Mouse (Mus musculus): ENCODE measurements around the gene Rheb.
A peak's percentile ranks its signal among the peaks of the same experiment; 100 is the strongest.
"Not testable (repeated sequence)": the region's sequence is repeated elsewhere in the genome, so short reads cannot be mapped to it uniquely, and the experiment has no call there.

Gene Rheb

GRCm38 (mm10) chr5:24842274-24843102 lies at the start of gene Rheb:
Gene Rheb, minus strand, starts transcription at chr5:24842624.
- peak; percentile 100 for DNase-seq

GRCm38 (mm10) chr5:24889860-24890259 lies 47.4 kb upstream of the Rheb start:
- DNase-seq = no peak

GRCm38 (mm10) chr5:24888874-24889591 lies 46.6 kb upstream of the Rheb start:
- DNase-seq = peak in 1 of 2 experiments; percentile 18

- no peak for DNase-seq
These were observed 44.8 kb upstream of the Rheb start for GRCm38 (mm10) chr5:24887271-24887670.

GRCm38 (mm10) chr5:24878713-24879112 lies 36.3 kb upstream of the Rheb start:
- no peak for DNase-seq

- DNase-seq = peak; percentile 48
These were observed 35.6 kb upstream of the Rheb start for GRCm38 (mm10) chr5:24877836-24878624.

GRCm38 (mm10) chr5:24876653-24877052 lies 34.2 kb upstream of the Rheb start:
- no peak for DNase-seq

- DNase-seq = peak; percentile 97 to 98
These were observed 31.7 kb upstream of the Rheb start for GRCm38 (mm10) chr5:24874111-24874510.

GRCm38 (mm10) chr5:24873221-24873620 lies 30.8 kb upstream of the Rheb start:
- no peak for DNase-seq

- DNase-seq = no peak
These were observed 28.9 kb upstream of the Rheb start for GRCm38 (mm10) chr5:24871276-24871675.

- peak; percentile 30 to 36 for DNase-seq
These were observed 27.4 kb upstream of the Rheb start for GRCm38 (mm10) chr5:24869796-24870289.

- no peak for DNase-seq
These were observed 21.4 kb upstream of the Rheb start for GRCm38 (mm10) chr5:24863804-24864203.

- DNase-seq = peak in 1 of 2 experiments; percentile 38
These were observed 19.1 kb upstream of the Rheb start for GRCm38 (mm10) chr5:24861449-24861930.

GRCm38 (mm10) chr5:24860635-24861448 lies 18.4 kb upstream of the Rheb start:
- peak; percentile 93 to 94 for DNase-seq

GRCm38 (mm10) chr5:24859771-24860540 lies 17.5 kb upstream of the Rheb start:
- no peak for DNase-seq

- no peak for DNase-seq
These were observed 12.6 kb upstream of the Rheb start for GRCm38 (mm10) chr5:24854827-24855600.

GRCm38 (mm10) chr5:24854256-24854655 lies 11.8 kb upstream of the Rheb start:
- DNase-seq = peak in 1 of 2 experiments; percentile 30

GRCm38 (mm10) chr5:24848261-24848660 lies 5.8 kb upstream of the Rheb start:
- not testable (repeated sequence) for DNase-seq

- DNase-seq = no peak
These were observed 1.4 kb upstream of the Rheb start for GRCm38 (mm10) chr5:24843841-24844240.

- DNase-seq = no peak
These were observed 665 bp upstream of the Rheb start for GRCm38 (mm10) chr5:24843103-24843475.
